In the genomic region with DNA sequence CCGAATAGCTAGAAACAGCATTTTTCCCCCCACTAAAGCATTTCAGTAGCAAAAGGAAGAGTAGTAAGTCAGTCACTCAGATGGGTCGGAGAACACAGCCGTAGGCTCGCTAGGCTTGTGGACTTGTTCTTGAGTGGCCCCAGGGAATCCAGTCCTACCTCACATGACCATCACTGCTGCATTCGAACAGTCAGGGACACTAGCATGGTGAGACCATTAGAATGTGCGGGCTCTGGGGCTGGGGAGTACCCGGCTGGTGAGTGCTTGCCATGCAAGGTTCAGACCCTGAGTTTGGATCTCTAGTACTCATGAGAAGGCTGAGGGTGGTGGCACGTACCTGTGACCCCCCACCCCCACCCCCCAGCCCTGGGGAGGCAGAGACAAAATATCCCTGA, we compare ENCODE assay signal across 28 mouse cellular contexts. TPM values are rescaled to one million over a fixed set of nuclear protein-coding genes. Genes with fewer than 3 reads are reported as not detected.
DNase-seq lines count a peak whose midpoint lies in the region; ATAC-seq and TF ChIP-seq lines count a peak whose summit lies in the region.
"Had no signal": no experiment of that assay in that cellular context is flagged by ENCODE, and none has a peak within 500 bp of the region (broad histone marks: within the 10 kb centered on the region; RNA-seq: fewer than 3 reads in every experiment).

No protein-coding gene starts in this region.

- 70% methylated on average over 8 of the region's 8 CpGs for WGBS in heart, embryonic 12.5 days
- WGBS in hindbrain, embryonic 15.5 days: 81% methylated on average over 8 of the region's 8 CpGs
- 75% methylated on average over 8 of the region's 8 CpGs for WGBS in hindbrain, embryonic 12.5 days
- WGBS in lung, embryonic 14.5 days: 56% methylated on average over 8 of the region's 8 CpGs
- WGBS in stomach, embryonic 16.5 days: 65% methylated on average over 8 of the region's 8 CpGs

- H3K27me3 ChIP-seq in heart, embryonic 12.5 days (replicated peaks): peaks cover 8% of the 10 kb centered on the region; the same call in 1 of the 2 replicates
- no peaks in the 10 kb centered on the region for H3K27me3 ChIP-seq in hindbrain, embryonic 15.5 days
- no peaks in the 10 kb centered on the region for H3K27me3 ChIP-seq in hindbrain, embryonic 12.5 days
- no peaks in the 10 kb centered on the region for H3K27me3 ChIP-seq in lung, embryonic 14.5 days (ENCODE audit: insufficient read depth, low read length)
- H3K27me3 ChIP-seq in stomach, embryonic 16.5 days (ENCODE audit: control insufficient read depth, insufficient read depth, low read length): no peaks in the 10 kb centered on the region
- H3K27me3 ChIP-seq: embryonic facial prominence, embryonic 12.5 days; hindbrain, embryonic 13.5 days; intestine, embryonic 15.5 days; limb, embryonic 12.5 days; midbrain, embryonic 15.5 days; neural tube, embryonic 12.5 days had no signal

- H3K36me3 ChIP-seq in heart, embryonic 12.5 days: no peaks in the 10 kb centered on the region
- no peaks in the 10 kb centered on the region for H3K36me3 ChIP-seq in hindbrain, embryonic 15.5 days
- H3K36me3 ChIP-seq in hindbrain, embryonic 12.5 days: no peaks in the 10 kb centered on the region
- no peaks in the 10 kb centered on the region for H3K36me3 ChIP-seq in lung, embryonic 14.5 days (ENCODE audit: insufficient read depth)
- no peaks in the 10 kb centered on the region for H3K36me3 ChIP-seq in stomach, embryonic 16.5 days (ENCODE audit: control insufficient read depth, insufficient read depth, low read length)
- H3K36me3 ChIP-seq: embryonic facial prominence, embryonic 12.5 days; forebrain, embryonic 12.5 days; hindbrain, embryonic 13.5 days; intestine, embryonic 15.5 days; limb, embryonic 12.5 days; midbrain, embryonic 15.5 days; neural tube, embryonic 12.5 days had no signal

- H3K9me3 ChIP-seq in heart, embryonic 12.5 days (replicated peaks): no peaks in the 10 kb centered on the region
- no peaks in the 10 kb centered on the region for H3K9me3 ChIP-seq in hindbrain, embryonic 15.5 days
- H3K9me3 ChIP-seq in hindbrain, embryonic 12.5 days (replicated peaks): no peaks in the 10 kb centered on the region
- no peaks in the 10 kb centered on the region for H3K9me3 ChIP-seq in lung, embryonic 14.5 days (ENCODE audit: low read depth, low read length)
- no peaks in the 10 kb centered on the region for H3K9me3 ChIP-seq in stomach, embryonic 16.5 days (replicated peaks; ENCODE audit: control insufficient read depth, low read length)
- H3K9me3 ChIP-seq: embryonic facial prominence, embryonic 12.5 days; forebrain, embryonic 12.5 days; hindbrain, embryonic 13.5 days; intestine, embryonic 15.5 days; limb, embryonic 12.5 days; midbrain, embryonic 15.5 days; neural tube, embryonic 12.5 days had no signal

- no peak overlapping the region for H3K4me3 ChIP-seq in heart, embryonic 12.5 days
- H3K4me3 ChIP-seq in hindbrain, embryonic 15.5 days: no peak overlapping the region
- no peak overlapping the region for H3K4me3 ChIP-seq in hindbrain, embryonic 12.5 days
- no peak overlapping the region for H3K4me3 ChIP-seq in lung, embryonic 14.5 days (ENCODE audit: low read depth, low read length)
- H3K4me3 ChIP-seq in stomach, embryonic 16.5 days (replicated peaks; ENCODE audit: low read length): no peak overlapping the region
- H3K4me3 ChIP-seq: embryonic facial prominence, embryonic 12.5 days; erythroblast, embryonic 14.5 days; forebrain, embryonic 12.5 days; hindbrain, embryonic 13.5 days; intestine, embryonic 15.5 days; layer of hippocampus, adult 2 months; limb, embryonic 12.5 days; midbrain, embryonic 15.5 days; neural tube, embryonic 12.5 days had no signal

- H3K4me1 ChIP-seq in heart, embryonic 12.5 days (replicated peaks): peaks cover 10% of the 10 kb centered on the region; the same call in 1 of the 2 replicates
- peaks cover 5% of the 10 kb centered on the region; the same call in 1 of the 2 replicates for H3K4me1 ChIP-seq in hindbrain, embryonic 15.5 days (replicated peaks)
- peaks cover 9% of the 10 kb centered on the region for H3K4me1 ChIP-seq in hindbrain, embryonic 12.5 days
- H3K4me1 ChIP-seq in lung, embryonic 14.5 days (ENCODE audit: insufficient read depth): peaks cover 11% of the 10 kb centered on the region
- H3K4me1 ChIP-seq in stomach, embryonic 16.5 days (ENCODE audit: control insufficient read depth, insufficient read depth, low read length): peaks cover 11% of the 10 kb centered on the region
- H3K4me1 ChIP-seq: neural tube, embryonic 12.5 days had no signal

- no peak overlapping the region for H3K27ac ChIP-seq in heart, embryonic 12.5 days (ENCODE audit: poor library complexity, severe bottlenecking)
- 0 out of 2 replicates have a peak overlapping the region, but pooled peaks have one; percentile 39 for H3K27ac ChIP-seq in hindbrain, embryonic 15.5 days (replicated peaks)
- H3K27ac ChIP-seq in hindbrain, embryonic 12.5 days: no peak overlapping the region
- H3K27ac ChIP-seq in lung, embryonic 14.5 days (ENCODE audit: low read depth): peak overlapping the region; percentile 10; the same call in 1 of the 2 replicates
- peak overlapping the region; percentile 46; the same call in 1 of the 2 replicates for H3K27ac ChIP-seq in stomach, embryonic 16.5 days (ENCODE audit: low read length)
- H3K27ac ChIP-seq: embryonic facial prominence, embryonic 12.5 days; forebrain, embryonic 12.5 days; hindbrain, embryonic 13.5 days; layer of hippocampus, adult 2 months; limb, embryonic 12.5 days; macrophage; neural tube, embryonic 12.5 days had no signal

- no peak for TF ChIP-seq CTCF in lung, embryonic 14.5 days (IDR thresholded peaks at IDR 0.05; ENCODE audit: low read depth)

- 0 out of 2 replicates have a peak overlapping the region, but pooled peaks have one; percentile 27 for H3K4me2 ChIP-seq in heart, embryonic 12.5 days
- H3K4me2 ChIP-seq in hindbrain, embryonic 15.5 days: no peak overlapping the region
- no peak overlapping the region for H3K4me2 ChIP-seq in hindbrain, embryonic 12.5 days (replicated peaks)
- H3K4me2 ChIP-seq in lung, embryonic 14.5 days: peak overlapping the region; percentile 34
- peak overlapping the region; percentile 26; the same call in 1 of the 2 replicates for H3K4me2 ChIP-seq in stomach, embryonic 16.5 days (ENCODE audit: low read depth, low read length)
- H3K4me2 ChIP-seq: embryonic facial prominence, embryonic 12.5 days; forebrain, embryonic 12.5 days; hindbrain, embryonic 13.5 days; limb, embryonic 12.5 days; midbrain, embryonic 15.5 days; neural tube, embryonic 12.5 days had no signal

- DNase-seq in heart, adult 9 months (ENCODE audit: low spot score in 2 of 2): no peak
- DNase-seq in lung, embryonic 14.5 days: no peak
- no peak for DNase-seq in lung, postnatal 25 days (ENCODE audit: low spot score)
- no peak for DNase-seq in ovary, postnatal 36 days (ENCODE audit: low spot score)
- DNase-seq: adrenal gland, adult 8-10 months; cerebellum, adult 18-20 months; cerebellum, postnatal 14 days; kidney, postnatal 25 days; liver, postnatal 0 days; retina, postnatal 1 day; right cerebral cortex, postnatal 25 days; spleen, adult 18-20 months; thymus, postnatal 25 days had no signal

- ATAC-seq in heart, embryonic 12.5 days (ENCODE audit: insufficient number of reproducible peaks, low FRiP score): no peak
- ATAC-seq in hindbrain, embryonic 15.5 days (ENCODE audit: low FRiP score, low read depth): no peak
- ATAC-seq in hindbrain, embryonic 12.5 days (ENCODE audit: low FRiP score): no peak
- no peak for ATAC-seq in lung, embryonic 14.5 days (ENCODE audit: insufficient read depth)
- no peak for ATAC-seq in stomach, embryonic 16.5 days (ENCODE audit: insufficient read depth, low FRiP score)
- ATAC-seq: activated CD4-positive, CD25-positive, alpha-beta regulatory T cell, adult 4 months; intestine, embryonic 15.5 days; liver, postnatal 0 days; midbrain, embryonic 15.5 days had no signal

- no peak overlapping the region for H3K9ac ChIP-seq in heart, embryonic 12.5 days
- no peak overlapping the region for H3K9ac ChIP-seq in hindbrain, embryonic 15.5 days
- no peak overlapping the region for H3K9ac ChIP-seq in hindbrain, embryonic 12.5 days
- no peak overlapping the region for H3K9ac ChIP-seq in lung, embryonic 14.5 days
- no peak overlapping the region for H3K9ac ChIP-seq in stomach, embryonic 16.5 days (ENCODE audit: low read length)
- H3K9ac ChIP-seq: embryonic facial prominence, embryonic 12.5 days; forebrain, embryonic 12.5 days; hindbrain, embryonic 13.5 days; intestine, embryonic 15.5 days; limb, embryonic 12.5 days; liver, postnatal 0 days; midbrain, embryonic 15.5 days; neural tube, embryonic 12.5 days had no signal

RNA-seq across cellular contexts. Expression of a gene that starts 9.8 kb away (rescaled TPM):
- 0.92 and 1.1 TPM in 2 replicates for polyA plus RNA-seq in heart, embryonic 12.5 days (2016; fragmentation: Nextera tagmentation; extraction: Ambion mirVana)
- 14.5 and 16.4 TPM in 2 replicates for polyA plus RNA-seq in hindbrain, embryonic 15.5 days (2015; fragmentation: Nextera tagmentation; extraction: Ambion mirVana)
- polyA plus RNA-seq in hindbrain, embryonic 12.5 days (2016; fragmentation: Nextera tagmentation; extraction: Ambion mirVana): 8.1 and 9.1 TPM in 2 replicates
- polyA plus RNA-seq in lung, embryonic 14.5 days (2014; fragmentation: Nextera tagmentation; extraction: Ambion mirVana): 23.3 and 24.2 TPM in 2 replicates
- polyA plus RNA-seq in stomach, embryonic 16.5 days (2015; fragmentation: Nextera tagmentation; extraction: Ambion mirVana): 23.1 and 23.9 TPM in 2 replicates
- polyA plus RNA-seq: activated CD4-positive, CD25-positive, alpha-beta regulatory T cell, adult 4 months; erythroblast, embryonic 14.5 days; macrophage had no signal

Comparison
In these comparisons a context has a peak if more than half of its experiments do, and no peak if none do; other contexts are left out.
1. H3K27ac ChIP-seq: peak in hindbrain, embryonic 15.5 days (single experiment), lung, embryonic 14.5 days (single experiment) and stomach, embryonic 16.5 days (single experiment); none in heart, embryonic 12.5 days (single experiment) and hindbrain, embryonic 12.5 days (single experiment).
2. H3K4me2 ChIP-seq: peak in heart, embryonic 12.5 days (single experiment), lung, embryonic 14.5 days (single experiment) and stomach, embryonic 16.5 days (single experiment); none in hindbrain, embryonic 15.5 days (single experiment) and hindbrain, embryonic 12.5 days (single experiment).